Mouse (Mus musculus) heart, postnatal 0 days (tissue): ENCODE data around the gene Card10. TPM values are rescaled to one million over a fixed set of nuclear protein-coding genes. Genes with fewer than 3 reads are reported as not detected.
"Not testable (repeated sequence)": the region's sequence is repeated elsewhere in the genome, so short reads cannot be mapped to it uniquely, and the experiment has no call there.

Experiments used
- ATAC-seq: fragments of 200-750 bp; cut with Nextera tagmentation; 2 replicates; pipeline ENCODE4 v1.8.0; 2017; ENCODE audit warnings: low read depth, moderate number of reproducible peaks, moderate library complexity; ENCODE audit not compliant: insufficient read depth
- DNase-seq: peaks from one replicate; pipeline ENCODE4 v3.0.0-alpha.2; 2016; ENCODE audit warnings: low spot score
- H3K27ac ChIP-seq: fragments of 300-500 bp; sonication (generic); 2 replicates; pipeline ENCODE4 v1.5.1; 2014; ENCODE audit warnings: low read depth, mild to moderate bottlenecking
- H3K27me3 ChIP-seq: fragments of 300-500 bp; sonication (generic); 2 replicates; pipeline ENCODE4 v1.6.1; 2014; ENCODE audit warnings: low read length, mixed read lengths; ENCODE audit not compliant: control insufficient read depth, insufficient read depth
- H3K36me3 ChIP-seq: fragments of 300-500 bp; sonication (generic); replicated peaks from 2 replicates; pipeline ENCODE4 v1.6.1; 2014; ENCODE audit warnings: low read length, mixed read lengths; ENCODE audit not compliant: control insufficient read depth, insufficient read depth
- H3K4me1 ChIP-seq: fragments of 300-500 bp; sonication (generic); 2 replicates; pipeline ENCODE4 v1.6.1; 2014; ENCODE audit warnings: antibody characterized with exemption; ENCODE audit not compliant: control insufficient read depth, insufficient read depth
- H3K4me2 ChIP-seq: fragments of 300-500 bp; sonication (generic); 2 replicates; pipeline ENCODE4 v1.6.1; 2014; ENCODE audit warnings: low read depth, mild to moderate bottlenecking, low read length, moderate library complexity
- H3K4me3 ChIP-seq: fragments of 300-500 bp; sonication (generic); 2 replicates; pipeline ENCODE4 v1.5.1; 2014; ENCODE audit warnings: low read depth, low read length
- H3K9ac ChIP-seq: fragments of 300-500 bp; sonication (generic); replicated peaks from 2 replicates; pipeline ENCODE4 v1.6.1; 2014; ENCODE audit warnings: low read depth, low read length, mixed read lengths
- H3K9me3 ChIP-seq: fragments of 300-500 bp; sonication (generic); replicated peaks from 2 replicates; pipeline ENCODE4 v1.6.1; 2016; ENCODE audit warnings: low read length; ENCODE audit not compliant: control insufficient read depth
- CTCF ChIP-seq: IDR thresholded peaks from 2 replicates; pipeline ENCODE4 v1.5.1; 2016; ENCODE audit warnings: antibody characterized with exemption, control low read depth, low read depth
- EP300 ChIP-seq: IDR thresholded peaks from 2 replicates; pipeline ENCODE4 v1.6.1; 2016; ENCODE audit warnings: antibody characterized with exemption, low read depth
- WGBS: fragments of 180-500 bp; shearing (Covaris S2); extraction: QIAGEN DNeasy Blood & Tissue Kit; methylation state at CpG from one replicate; pipeline ENCODE4 v1.1.7; 2014; 5-methylcytosine and 5-hydroxymethylcytosine counted together
- polyA plus RNA-seq: library from polyadenylated mRNA; unstranded; fragments of >200 nt; fragmentation: Nextera tagmentation; extraction: Ambion mirVana; gene quantifications from 2 replicates; pipeline ENCODE4 v1.2.1, GENCODE M21; 2015
- total RNA-seq: library from RNA; depleted of rRNA; stranded (reverse); fragments of >200 nt; gene quantifications from 2 replicates; pipeline ENCODE4 v1.2.3, GENCODE M21; 2014; ENCODE audit warnings: low replicate concordance

Gene Card10
- total and polyA plus RNA-seq, 2 experiments from 2014 or later: 4.6 to 6.4 TPM

GRCm38 (mm10) chr15:78848467-78848866 lies 45.6 kb upstream of the Card10 start:
- TF ChIP-seq EP300 (no peak), CTCF (peak; percentile 88)
- H3K9me3 ChIP-seq: no peaks in the 10 kb centered on the region
- no peak overlapping the region for H3K4me3 ChIP-seq
- no peak overlapping the region for H3K4me2 ChIP-seq
- ATAC-seq (no peak), DNase-seq (no peak)
- no peak overlapping the region for H3K27ac ChIP-seq
- H3K36me3 ChIP-seq: peaks cover 28% of the 10 kb centered on the region
- WGBS: 29% methylated on average over 5 of the region's 5 CpGs
- no peak overlapping the region for H3K9ac ChIP-seq
- no peaks in the 10 kb centered on the region for H3K27me3 ChIP-seq
- H3K4me1 ChIP-seq: peaks cover 13% of the 10 kb centered on the region; the same call in 1 of the 2 replicates

GRCm38 (mm10) chr15:78846805-78847204 lies 44.0 kb upstream of the Card10 start:
- H3K36me3 ChIP-seq: peaks cover 28% of the 10 kb centered on the region
- not testable (repeated sequence) for H3K9me3 ChIP-seq, H3K27me3 ChIP-seq, ATAC-seq, H3K27ac ChIP-seq, DNase-seq, H3K4me2 ChIP-seq, H3K9ac ChIP-seq, H3K4me3 ChIP-seq
- H3K4me1 ChIP-seq: peaks cover 13% of the 10 kb centered on the region; the same call in 1 of the 2 replicates
- 87% methylated on average over 7 of the region's 7 CpGs for WGBS

- Histone ChIP-seq H3K4me2 (peak overlapping the region; percentile 81), H3K27ac (no peak overlapping the region), H3K4me1 (peaks cover 13% of the 10 kb centered on the region; the same call in 1 of the 2 replicates), H3K36me3 (peaks cover 28% of the 10 kb centered on the region), H3K4me3 (no peak overlapping the region), H3K27me3 (no peaks in the 10 kb centered on the region), H3K9me3 (no peaks in the 10 kb centered on the region), H3K9ac (peak overlapping the region; percentile 34; the same call in 1 of the 2 replicates)
- no peak for TF ChIP-seq CTCF
- no peak for TF ChIP-seq EP300
- DNase-seq: no peak
- no peak for ATAC-seq
- WGBS: 73% methylated on average over 8 of the region's 8 CpGs
Observed at GRCm38 (mm10) chr15:78846352-78846751, 43.5 kb upstream of the Card10 start.

- ATAC-seq: no peak
- Histone ChIP-seq H3K27me3 (no peaks in the 10 kb centered on the region), H3K36me3 (peaks cover 28% of the 10 kb centered on the region), H3K9ac (peak overlapping the region; percentile 34), H3K9me3 (no peaks in the 10 kb centered on the region), H3K4me2 (peak overlapping the region; percentile 81), H3K27ac (peak overlapping the region; percentile 33), H3K4me1 (peaks cover 13% of the 10 kb centered on the region; the same call in 1 of the 2 replicates), H3K4me3 (peak overlapping the region; percentile 71; the same call in 1 of the 2 replicates)
- WGBS: 64% methylated on average over 8 of the region's 8 CpGs
- DNase-seq: no peak
- TF ChIP-seq CTCF (no peak), EP300 (no peak)
Observed at GRCm38 (mm10) chr15:78845867-78846266, 43.0 kb upstream of the Card10 start.

- Histone ChIP-seq H3K36me3 (peaks cover 28% of the 10 kb centered on the region), H3K4me3 (peak overlapping the region; percentile 71), H3K9me3 (no peaks in the 10 kb centered on the region), H3K4me1 (peaks cover 16% of the 10 kb centered on the region; the same call in 1 of the 2 replicates), H3K27me3 (no peaks in the 10 kb centered on the region), H3K9ac (peak overlapping the region; percentile 34; the same call in 1 of the 2 replicates), H3K4me2 (peak overlapping the region; percentile 81), H3K27ac (peak overlapping the region; percentile 33)
- ATAC-seq: no peak
- DNase-seq: no peak
- no peak for TF ChIP-seq EP300
- TF ChIP-seq CTCF: no peak
- 21% methylated on average over 11 of the region's 11 CpGs for WGBS
Observed at GRCm38 (mm10) chr15:78845321-78845720, 42.5 kb upstream of the Card10 start.

- peak overlapping the region; percentile 98 for H3K27ac ChIP-seq
- peaks cover 16% of the 10 kb centered on the region; the same call in 1 of the 2 replicates for H3K4me1 ChIP-seq
- no peaks in the 10 kb centered on the region for H3K9me3 ChIP-seq
- 20% methylated on average over 9 of the region's 9 CpGs for WGBS
- DNase-seq (peak; percentile 73), ATAC-seq (peak; percentile 21)
- H3K4me2 ChIP-seq: peak overlapping the region; percentile 81
- H3K9ac ChIP-seq: peak overlapping the region; percentile 92
- no peaks in the 10 kb centered on the region for H3K27me3 ChIP-seq
- H3K36me3 ChIP-seq: peaks cover 26% of the 10 kb centered on the region
- peak overlapping the region; percentile 71 for H3K4me3 ChIP-seq
- no peak for TF ChIP-seq CTCF
- TF ChIP-seq EP300: no peak
Observed at GRCm38 (mm10) chr15:78844791-78845190, 41.9 kb upstream of the Card10 start.
